Mouse (Mus musculus): ENCODE results near the gene Adamts9. TPM values are rescaled to one million over a fixed set of nuclear protein-coding genes. Genes with fewer than 3 reads are reported as not detected.

Gene Adamts9
- total and polyA plus RNA-seq, 3 experiments: not detected

- no peak overlapping the region for H3K27ac ChIP-seq (ENCODE audit: insufficient read depth, low read depth)
- H3K4me1 ChIP-seq (ENCODE audit: control insufficient read depth in 1 of 2, insufficient read depth in 2 of 2): no peaks in the 10 kb centered on the region
- dilution Hi-C loops (cut with MboI; ENCODE audit: extremely low pct_ligation_motif_present, extremely low pct_unique_long_range_greater_than_20kb, low sequenced_read_pairs): no loop called here
- no peaks in the 10 kb centered on the region for H3K36me3 ChIP-seq (replicated peaks in 1 of 2; ENCODE audit: control insufficient read depth in 1 of 2, insufficient read depth in 1 of 2, low read length in 1 of 2)
- TF ChIP-seq HCFC1 (IDR thresholded peaks at IDR 0.05; ENCODE audit: low read depth, low read length): no peak
- TF ChIP-seq ZKSCAN1 (IDR thresholded peaks at IDR 0.05; ENCODE audit: borderline replicate concordance, low read depth, low read length): no peak
- TF ChIP-seq MAFK (IDR thresholded peaks at IDR 0.05; ENCODE audit: insufficient replicate concordance, low read length): no peak
- TF ChIP-seq EP300 (IDR thresholded peaks at IDR 0.05; ENCODE audit: low read length): no peak
- no peak for TF ChIP-seq POLR2AphosphoS2 (IDR thresholded peaks at IDR 0.05; ENCODE audit: low read depth, low read length)
- TF ChIP-seq PAX5 (IDR thresholded peaks at IDR 0.05; ENCODE audit: low read length): no peak
- TF ChIP-seq SMC3 (IDR thresholded peaks at IDR 0.05; ENCODE audit: low read depth, low read length): no peak
- no peak for TF ChIP-seq CHD1 (IDR thresholded peaks at IDR 0.05; ENCODE audit: low read depth, low read length)
- no peak for TF ChIP-seq MAZ (IDR thresholded peaks at IDR 0.05; ENCODE audit: low read depth, low read length)
- no peak for TF ChIP-seq E2F4 (IDR thresholded peaks at IDR 0.05; ENCODE audit: insufficient replicate concordance, low read depth, low read length)
- TF ChIP-seq JUN (IDR thresholded peaks at IDR 0.05; ENCODE audit: insufficient read depth, low read depth, low read length): no peak
- H3K27me3 ChIP-seq (replicated peaks): no peaks in the 10 kb centered on the region
- in situ Hi-C loops (cut with MboI; ENCODE audit: low pct_ligation_motif_present, low pct_unique_long_range_greater_than_20kb, low sequenced_read_pairs): no loop called here
- H3K4me3 ChIP-seq (replicated peaks in 1 of 3; ENCODE audit: low read depth in 2 of 3, low read length in 2 of 3, poor library complexity in 1 of 3): no peak overlapping the region
- H3K9me3 ChIP-seq (replicated peaks; ENCODE audit: low read length): peaks cover 87% of the 10 kb centered on the region
- H3K9ac ChIP-seq (ENCODE audit: insufficient read depth, low read depth): no peak overlapping the region
- no peak for DNase-seq (ENCODE audit: extremely low read depth)
- H3K79me2 ChIP-seq (replicated peaks; ENCODE audit: control insufficient read depth, extremely low read depth, insufficient read depth, poor library complexity, severe bottlenecking): no peaks in the 10 kb centered on the region
- H3K4me2 ChIP-seq (ENCODE audit: insufficient read depth, low read depth, poor library complexity, severe bottlenecking): no peak overlapping the region
Measured at GRCm38 (mm10) chr6:92810628-92811027, 132.7 kb downstream of the Adamts9 start.

GRCm38 (mm10) chr6:92809818-92810217, 133.5 kb downstream of the Adamts9 start:
- Histone ChIP-seq H3K4me1 (ENCODE audit: control insufficient read depth in 1 of 2, insufficient read depth in 2 of 2) (no peaks in the 10 kb centered on the region), H3K36me3 (replicated peaks in 1 of 2; ENCODE audit: control insufficient read depth in 1 of 2, insufficient read depth in 1 of 2, low read length in 1 of 2) (no peaks in the 10 kb centered on the region), H3K9ac (ENCODE audit: insufficient read depth, low read depth) (no peak overlapping the region), H3K27ac (ENCODE audit: insufficient read depth, low read depth) (no peak overlapping the region), H3K4me2 (ENCODE audit: insufficient read depth, low read depth, poor library complexity, severe bottlenecking) (no peak overlapping the region), H3K9me3 (replicated peaks; ENCODE audit: low read length) (peaks cover 87% of the 10 kb centered on the region), H3K27me3 (replicated peaks) (no peaks in the 10 kb centered on the region), H3K4me3 (replicated peaks in 1 of 3; ENCODE audit: low read depth in 2 of 3, low read length in 2 of 3, poor library complexity in 1 of 3) (no peak overlapping the region), H3K79me2 (replicated peaks; ENCODE audit: control insufficient read depth, extremely low read depth, insufficient read depth, poor library complexity, severe bottlenecking) (no peaks in the 10 kb centered on the region)
- TF ChIP-seq CTCF (conservative IDR thresholded peaks at IDR 0.05 in 1 of 2, IDR thresholded peaks at IDR 0.05 in 1 of 2; ENCODE audit: low read depth in 2 of 2, low read length in 2 of 2): no peak
- no peak for TF ChIP-seq KAT2A (IDR thresholded peaks at IDR 0.05; ENCODE audit: insufficient replicate concordance, low read length)
- TF ChIP-seq RAD21 (IDR thresholded peaks at IDR 0.05; ENCODE audit: low read depth, low read length): no peak
- no peak for TF ChIP-seq EP300 (IDR thresholded peaks at IDR 0.05; ENCODE audit: low read length)
- no peak for TF ChIP-seq MAX (IDR thresholded peaks at IDR 0.05; ENCODE audit: low read length)
- dilution Hi-C loops (cut with MboI; ENCODE audit: extremely low pct_ligation_motif_present, extremely low pct_unique_long_range_greater_than_20kb, low sequenced_read_pairs): no loop called here
- no peak for DNase-seq (ENCODE audit: extremely low read depth)
- in situ Hi-C loops (cut with MboI; ENCODE audit: low pct_ligation_motif_present, low pct_unique_long_range_greater_than_20kb, low sequenced_read_pairs): no loop called here
